Mouse (Mus musculus): Measurements from ENCODE around the gene Olfr633. TPM values are rescaled to one million over a fixed set of nuclear protein-coding genes. Genes with fewer than 3 reads are reported as not detected.

Olfr633 gene
- polyA plus RNA-seq, 1 experiment from 2014 or later = not detected

- no peak for ATAC-seq (ENCODE audit: low FRiP score, low TSS enrichment)
- WGBS = 73% methylated on average over 1 of the region's 1 CpGs
- H3K4me3 ChIP-seq (ENCODE audit: low read length) = no peak within 1 kb of the TSS
- H3K4me2 ChIP-seq (replicated peaks; ENCODE audit: low read depth, low read length) = no peak within 1 kb of the TSS
- no peak within 1 kb of the TSS for H3K9ac ChIP-seq (ENCODE audit: low read depth, low read length)
- H3K36me3 ChIP-seq (ENCODE audit: control insufficient read depth, insufficient read depth, low read length) = no peaks in the 10 kb centered on the region
- no peaks in the 10 kb centered on the region for H3K4me1 ChIP-seq (ENCODE audit: control insufficient read depth, insufficient read depth, low read length)
- H3K9me3 ChIP-seq (ENCODE audit: control insufficient read depth, low read length) = no peaks in the 10 kb centered on the region
- H3K27me3 ChIP-seq (ENCODE audit: control insufficient read depth, insufficient read depth, low read length) = no peaks in the 10 kb centered on the region
- no peak within 1 kb of the TSS for H3K27ac ChIP-seq (ENCODE audit: low read depth, low read length)
These were observed 26.6 kb downstream of the Olfr633 start, which contains the start of gene Olfr635 for GRCm38 (mm10) chr7:103970852-103971251. Gene Olfr635 (plus strand): TSS chr7:103971152.

- H3K9ac ChIP-seq (ENCODE audit: low read depth, low read length) = no peak overlapping the region
- WGBS = 65% methylated on average over 1 of the region's 1 CpGs
- no peak for ATAC-seq (ENCODE audit: low FRiP score, low TSS enrichment)
These were observed 27.5 kb downstream of the Olfr633 start for GRCm38 (mm10) chr7:103971782-103972181.

GRCm38 (mm10) chr7:103998446-103998845 is 54.2 kb downstream of the Olfr633 start, which contains the start of gene Olfr638:
Gene Olfr638 (plus strand): TSS chr7:103998746.
- H3K4me1 ChIP-seq (ENCODE audit: control insufficient read depth, insufficient read depth, low read length) = no peaks in the 10 kb centered on the region
- no peaks in the 10 kb centered on the region for H3K9me3 ChIP-seq (ENCODE audit: control insufficient read depth, low read length)
- H3K4me3 ChIP-seq (ENCODE audit: low read length) = no peak within 1 kb of the TSS
- no peak within 1 kb of the TSS for H3K9ac ChIP-seq (ENCODE audit: low read depth, low read length)
- no peaks in the 10 kb centered on the region for H3K36me3 ChIP-seq (ENCODE audit: control insufficient read depth, insufficient read depth, low read length)
- H3K27ac ChIP-seq (ENCODE audit: low read depth, low read length) = no peak within 1 kb of the TSS
- H3K4me2 ChIP-seq (replicated peaks; ENCODE audit: low read depth, low read length) = no peak within 1 kb of the TSS
- no peaks in the 10 kb centered on the region for H3K27me3 ChIP-seq (ENCODE audit: control insufficient read depth, insufficient read depth, low read length)
- ATAC-seq (ENCODE audit: low FRiP score, low TSS enrichment) = no peak

More at GRCm38 (mm10) chr7:103971782-103972181, 27.5 kb downstream of the Olfr633 start:
- no peak overlapping the region for H3K4me2 ChIP-seq (replicated peaks; ENCODE audit: low read depth, low read length)
- H3K27ac ChIP-seq (ENCODE audit: low read depth, low read length) = no peak overlapping the region
- H3K4me1 ChIP-seq (ENCODE audit: control insufficient read depth, insufficient read depth, low read length) = no peaks in the 10 kb centered on the region
- no peaks in the 10 kb centered on the region for H3K27me3 ChIP-seq (ENCODE audit: control insufficient read depth, insufficient read depth, low read length)
- no peaks in the 10 kb centered on the region for H3K36me3 ChIP-seq (ENCODE audit: control insufficient read depth, insufficient read depth, low read length)
- H3K9me3 ChIP-seq (ENCODE audit: control insufficient read depth, low read length) = no peaks in the 10 kb centered on the region
- H3K4me3 ChIP-seq (ENCODE audit: low read length) = no peak overlapping the region

Other genes starting within 250 kb of the Olfr633 start
- not detected in 2 replicates for gene Olfr243, start 229.8 kb upstream of the Olfr633 start, polyA plus RNA-seq (2014; fragmentation: Nextera tagmentation; extraction: Ambion mirVana)
- gene Olfr628, start 214.1 kb upstream of the Olfr633 start, polyA plus RNA-seq (2014; fragmentation: Nextera tagmentation; extraction: Ambion mirVana) = not detected in 2 replicates
- gene Olfr629, start 199.5 kb upstream of the Olfr633 start, polyA plus RNA-seq (2014; fragmentation: Nextera tagmentation; extraction: Ambion mirVana) = not detected in 2 replicates
- not detected in 2 replicates for gene Olfr630, start 187.1 kb upstream of the Olfr633 start, polyA plus RNA-seq (2014; fragmentation: Nextera tagmentation; extraction: Ambion mirVana)
- not detected in 2 replicates for gene Olfr69, start 172.8 kb upstream of the Olfr633 start, polyA plus RNA-seq (2014; fragmentation: Nextera tagmentation; extraction: Ambion mirVana)
- not detected in 2 replicates for gene Olfr68, start 164.7 kb upstream of the Olfr633 start, polyA plus RNA-seq (2014; fragmentation: Nextera tagmentation; extraction: Ambion mirVana)
- gene Olfr67, start 152.6 kb upstream of the Olfr633 start, polyA plus RNA-seq (2014; fragmentation: Nextera tagmentation; extraction: Ambion mirVana) = not detected in 2 replicates
- gene Hbb-bt, start 130.4 kb upstream of the Olfr633 start, polyA plus RNA-seq (2014; fragmentation: Nextera tagmentation; extraction: Ambion mirVana) = 1,529 and 1,788 TPM in 2 replicates
- gene Hbb-bs, start 116.3 kb upstream of the Olfr633 start, polyA plus RNA-seq (2014; fragmentation: Nextera tagmentation; extraction: Ambion mirVana) = 3,842 and 4,307 TPM in 2 replicates
- not detected in 2 replicates for gene Hbb-bh2, start 103.9 kb upstream of the Olfr633 start, polyA plus RNA-seq (2014; fragmentation: Nextera tagmentation; extraction: Ambion mirVana)
- 2.8 and 6.5 TPM in 2 replicates for gene Hbb-bh1, start 101.3 kb upstream of the Olfr633 start, polyA plus RNA-seq (2014; fragmentation: Nextera tagmentation; extraction: Ambion mirVana)
- 578 and 855 TPM in 2 replicates for gene Hbb-y, start 91.2 kb upstream of the Olfr633 start, polyA plus RNA-seq (2014; fragmentation: Nextera tagmentation; extraction: Ambion mirVana)
- not detected in 2 replicates for gene Olfr66, start 58.2 kb upstream of the Olfr633 start, polyA plus RNA-seq (2014; fragmentation: Nextera tagmentation; extraction: Ambion mirVana)
- not detected in 2 replicates for gene Olfr64, start 50.0 kb upstream of the Olfr633 start, polyA plus RNA-seq (2014; fragmentation: Nextera tagmentation; extraction: Ambion mirVana)
- not detected in 2 replicates for gene Olfr65, start 41.0 kb upstream of the Olfr633 start, polyA plus RNA-seq (2014; fragmentation: Nextera tagmentation; extraction: Ambion mirVana)
- gene Olfr631, start 15.6 kb upstream of the Olfr633 start, polyA plus RNA-seq (2014; fragmentation: Nextera tagmentation; extraction: Ambion mirVana) = not detected in 2 replicates
- not detected in 2 replicates for gene Olfr632, start 10.1 kb upstream of the Olfr633 start, polyA plus RNA-seq (2014; fragmentation: Nextera tagmentation; extraction: Ambion mirVana)
- gene Olfr635, start 26.7 kb downstream of the Olfr633 start, polyA plus RNA-seq (2014; fragmentation: Nextera tagmentation; extraction: Ambion mirVana) = 0.03 TPM in 1 of 2 replicates, not detected in the other
- not detected in 2 replicates for gene Olfr638, start 54.3 kb downstream of the Olfr633 start, polyA plus RNA-seq (2014; fragmentation: Nextera tagmentation; extraction: Ambion mirVana)
- 0.03 TPM in 1 of 2 replicates, not detected in the other for gene Olfr639, start 72.9 kb downstream of the Olfr633 start, polyA plus RNA-seq (2014; fragmentation: Nextera tagmentation; extraction: Ambion mirVana)
- not detected in 2 replicates for gene Olfr640, start 81.1 kb downstream of the Olfr633 start, polyA plus RNA-seq (2014; fragmentation: Nextera tagmentation; extraction: Ambion mirVana)
- gene Olfr641, start 91.0 kb downstream of the Olfr633 start, polyA plus RNA-seq (2014; fragmentation: Nextera tagmentation; extraction: Ambion mirVana) = not detected in 2 replicates
- not detected in 2 replicates for gene Olfr642, start 108.2 kb downstream of the Olfr633 start, polyA plus RNA-seq (2014; fragmentation: Nextera tagmentation; extraction: Ambion mirVana)
- not detected in 2 replicates for gene 4930516K23Rik, start 117.0 kb downstream of the Olfr633 start, polyA plus RNA-seq (2014; fragmentation: Nextera tagmentation; extraction: Ambion mirVana)
- not detected in 2 replicates for gene Olfr644, start 127.4 kb downstream of the Olfr633 start, polyA plus RNA-seq (2014; fragmentation: Nextera tagmentation; extraction: Ambion mirVana)
- not detected in 2 replicates for gene Olfr645, start 141.0 kb downstream of the Olfr633 start, polyA plus RNA-seq (2014; fragmentation: Nextera tagmentation; extraction: Ambion mirVana)
- gene Olfr646, start 160.4 kb downstream of the Olfr633 start, polyA plus RNA-seq (2014; fragmentation: Nextera tagmentation; extraction: Ambion mirVana) = not detected in 2 replicates
- not detected in 2 replicates for gene Ubqln5, start 185.4 kb downstream of the Olfr633 start, polyA plus RNA-seq (2014; fragmentation: Nextera tagmentation; extraction: Ambion mirVana)
- gene Olfr643, start 193.0 kb downstream of the Olfr633 start, polyA plus RNA-seq (2014; fragmentation: Nextera tagmentation; extraction: Ambion mirVana) = not detected in 2 replicates
- gene Ubqln3, start 198.8 kb downstream of the Olfr633 start, polyA plus RNA-seq (2014; fragmentation: Nextera tagmentation; extraction: Ambion mirVana) = not detected in 2 replicates
- not detected in 2 replicates for gene Ubqlnl, start 206.1 kb downstream of the Olfr633 start, polyA plus RNA-seq (2014; fragmentation: Nextera tagmentation; extraction: Ambion mirVana)
- gene Olfm5, start 220.4 kb downstream of the Olfr633 start, polyA plus RNA-seq (2014; fragmentation: Nextera tagmentation; extraction: Ambion mirVana) = not detected in 2 replicates
- 0.12 and 0.14 TPM in 2 replicates for gene Olfr648, start 239.0 kb downstream of the Olfr633 start, polyA plus RNA-seq (2014; fragmentation: Nextera tagmentation; extraction: Ambion mirVana)